Mouse (Mus musculus) intestine, embryonic 14.5 days (tissue): ENCODE results near the gene Srsf9. TPM values are rescaled to one million over a fixed set of nuclear protein-coding genes. Genes with fewer than 3 reads are reported as not detected.

ENCODE experiments used
- ATAC-seq: fragments of 200-750 bp; cut with Nextera tagmentation; replicated peaks from 2 replicates; pipeline ENCODE4 v1.8.0; 2017; ENCODE audit warnings: low read depth, moderate number of reproducible peaks, moderate TSS enrichment, moderate library complexity; ENCODE audit not compliant: low FRiP score, low TSS enrichment
- DNase-seq: peaks from one replicate; pipeline ENCODE4 v3.0.0-alpha.2; 2018; ENCODE audit warnings: low spot score
- H3K27ac ChIP-seq: fragments of 300-500 bp; sonication (generic); 2 replicates; pipeline ENCODE4 v1.5.1; 2014; ENCODE audit warnings: low read depth, mild to moderate bottlenecking, control low read depth
- H3K27me3 ChIP-seq: fragments of 300-500 bp; sonication (generic); replicated peaks from 2 replicates; pipeline ENCODE4 v1.6.1; 2014; ENCODE audit warnings: low read length, control low read depth; ENCODE audit not compliant: control insufficient read depth, insufficient read depth
- H3K36me3 ChIP-seq: fragments of 300-500 bp; sonication (generic); 2 replicates; pipeline ENCODE4 v1.6.1; 2014; ENCODE audit warnings: low read length, control low read depth; ENCODE audit not compliant: control insufficient read depth, insufficient read depth
- H3K4me1 ChIP-seq: fragments of 300-500 bp; sonication (generic); replicated peaks from 2 replicates; pipeline ENCODE4 v1.6.1; 2014; ENCODE audit warnings: low read length, control low read depth, mixed read lengths; ENCODE audit not compliant: control insufficient read depth, insufficient read depth
- H3K4me2 ChIP-seq: fragments of 300-500 bp; sonication (generic); 2 replicates; pipeline ENCODE4 v1.6.1; 2014; ENCODE audit warnings: low read length
- H3K4me3 ChIP-seq: fragments of 300-500 bp; sonication (generic); 2 replicates; pipeline ENCODE4 v1.5.1; 2014; ENCODE audit warnings: low read depth, low read length, control low read depth, mixed read lengths
- H3K9ac ChIP-seq: fragments of 300-500 bp; sonication (generic); 2 replicates; pipeline ENCODE4 v1.6.1; 2014; ENCODE audit warnings: mild to moderate bottlenecking, low read length
- H3K9me3 ChIP-seq: fragments of 300-500 bp; sonication (generic); 2 replicates; pipeline ENCODE4 v1.6.1; 2016; ENCODE audit warnings: low read length, control low read depth; ENCODE audit not compliant: control insufficient read depth
- WGBS: fragments of 180-500 bp; shearing (Covaris S2); extraction: QIAGEN DNeasy Blood & Tissue Kit; methylation state at CpG from one replicate; pipeline ENCODE4 v1.1.7; 2014; 5-methylcytosine and 5-hydroxymethylcytosine counted together
- polyA plus RNA-seq: library from polyadenylated mRNA; unstranded; fragments of >200 nt; fragmentation: Nextera tagmentation; extraction: Ambion mirVana; gene quantifications from 2 replicates; pipeline ENCODE4 v1.2.1, GENCODE M21; 2014

Srsf9 gene
- polyA plus RNA-seq, 1 experiment from 2014 or later: 231 TPM

GRCm38 (mm10) chr5:115317645-115318328, 9.2 kb upstream of the Srsf9 start:
- ATAC-seq: peak; percentile 59
- no peaks in the 10 kb centered on the region for H3K36me3 ChIP-seq
- peak; percentile 69 for DNase-seq
- peak overlapping the region; percentile 92 for H3K27ac ChIP-seq
- no peaks in the 10 kb centered on the region for H3K27me3 ChIP-seq
- H3K9ac ChIP-seq: 0 out of 2 replicates have a peak overlapping the region, but pooled peaks have one; percentile 2
- no peak overlapping the region for H3K4me3 ChIP-seq
- H3K4me1 ChIP-seq: peaks cover 33% of the 10 kb centered on the region
- WGBS: 6% methylated on average over 10 of the region's 10 CpGs
- peak overlapping the region; percentile 3 for H3K4me2 ChIP-seq
- H3K9me3 ChIP-seq: no peaks in the 10 kb centered on the region

DNA sequence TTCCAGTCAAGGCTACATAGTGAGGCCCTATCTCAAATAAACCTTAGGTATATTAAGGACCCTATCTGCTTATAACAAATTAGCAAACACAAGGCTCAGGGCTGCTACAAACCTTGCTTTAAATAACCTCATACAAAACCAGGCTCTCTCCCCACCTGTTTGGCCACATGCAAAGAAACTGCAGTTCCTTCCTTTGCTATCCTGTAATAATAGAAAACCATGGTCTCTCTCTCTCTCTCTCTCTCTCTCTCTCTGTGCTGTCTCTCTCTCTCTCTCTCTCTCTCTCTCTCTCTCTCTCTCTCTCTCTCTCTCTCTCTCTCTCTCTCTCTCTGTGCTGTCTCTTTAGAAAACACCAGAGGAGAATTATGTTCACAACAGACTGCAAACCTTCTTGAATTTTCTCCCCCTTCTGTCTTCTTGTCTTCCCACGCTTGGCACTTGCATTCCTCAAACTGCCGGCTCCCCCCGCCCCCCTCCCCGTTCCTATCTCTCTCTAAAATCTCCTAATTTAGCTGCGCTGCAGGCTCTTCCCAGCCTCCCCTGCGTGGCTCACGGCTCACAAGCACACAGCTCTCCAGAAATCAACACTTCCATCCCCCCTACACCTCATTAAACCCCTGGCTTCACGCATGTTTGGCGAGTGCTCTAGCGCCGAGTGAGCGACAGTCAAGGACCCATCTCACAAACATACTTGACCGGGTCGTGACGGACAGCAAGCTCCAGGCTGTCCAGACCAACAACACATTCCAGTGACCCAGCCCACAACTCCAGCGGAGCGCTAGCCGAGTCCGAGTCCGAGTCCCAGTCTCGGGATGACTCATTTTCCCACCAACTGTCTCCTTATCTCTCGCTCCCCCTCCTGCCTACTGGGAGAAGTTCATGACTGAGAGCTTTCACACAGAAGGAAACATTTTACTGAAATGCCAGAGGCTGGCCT, 7.7 kb upstream of the Srsf9 start:
- Histone ChIP-seq H3K4me2 (peak overlapping the region; percentile 63), H3K4me3 (peak overlapping the region; percentile 32), H3K36me3 (no peaks in the 10 kb centered on the region), H3K9ac (peak overlapping the region; percentile 46), H3K4me1 (peaks cover 31% of the 10 kb centered on the region), H3K27ac (peak overlapping the region; percentile 92), H3K9me3 (no peaks in the 10 kb centered on the region), H3K27me3 (no peaks in the 10 kb centered on the region)
- peak; percentile 77 for ATAC-seq
- peak; percentile 90 for DNase-seq
- under 1% methylated on average over 22 of the region's 22 CpGs for WGBS

DNA sequence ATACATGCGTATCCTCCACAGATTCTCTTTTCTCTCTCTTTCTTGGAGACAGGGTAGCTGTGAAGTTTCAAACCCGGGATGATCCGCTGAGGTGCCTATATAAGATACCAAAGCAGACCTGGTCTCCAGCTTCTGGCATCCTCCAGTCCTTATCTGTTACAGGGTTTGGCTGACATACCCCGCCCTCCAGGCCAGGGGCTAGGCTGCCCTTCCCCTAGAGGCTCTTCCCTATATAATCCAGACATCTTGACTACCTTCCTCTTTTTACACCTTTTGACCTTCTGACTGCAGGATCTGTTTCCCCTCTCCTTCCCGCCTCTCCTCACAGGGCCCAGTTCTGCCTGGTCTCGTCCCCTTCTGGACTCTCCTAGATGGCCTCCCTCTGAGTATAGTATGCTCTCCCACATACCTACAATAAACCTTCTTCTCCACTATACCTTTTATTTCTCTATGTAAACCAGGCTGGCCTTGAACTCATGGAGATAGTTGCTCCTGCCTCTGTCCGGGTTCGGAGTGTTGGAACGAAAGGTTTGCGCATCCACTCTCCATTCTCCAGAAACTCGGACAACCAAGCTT, 633 bp upstream of the Srsf9 start:
- Histone ChIP-seq H3K4me3 (peak overlapping the region; percentile 94), H3K36me3 (peaks cover 20% of the 10 kb centered on the region), H3K4me2 (peak overlapping the region; percentile 86), H3K27me3 (no peaks in the 10 kb centered on the region), H3K27ac (peak overlapping the region; percentile 89), H3K4me1 (peaks cover 27% of the 10 kb centered on the region), H3K9me3 (no peaks in the 10 kb centered on the region), H3K9ac (peak overlapping the region; percentile 94)
- DNase-seq: no peak
- peak; percentile 33 for ATAC-seq
- WGBS: 18% methylated on average over 11 of the region's 11 CpGs

- WGBS: under 1% methylated on average over 54 of the region's 55 CpGs
- Histone ChIP-seq H3K4me3 (peak overlapping the region; percentile 94), H3K36me3 (peaks cover 36% of the 10 kb centered on the region), H3K9me3 (no peaks in the 10 kb centered on the region), H3K4me1 (peaks cover 27% of the 10 kb centered on the region), H3K27me3 (no peaks in the 10 kb centered on the region), H3K27ac (peak overlapping the region; percentile 89), H3K4me2 (peak overlapping the region; percentile 86), H3K9ac (peak overlapping the region; percentile 94)
- ATAC-seq (peak; percentile 24), DNase-seq (peak; percentile 66)
Observed at GRCm38 (mm10) chr5:115327610-115328548, 902 bp downstream of the Srsf9 start.

GRCm38 (mm10) chr5:115330955-115331354, 4.0 kb downstream of the Srsf9 start:
- peaks cover 66% of the 10 kb centered on the region for H3K36me3 ChIP-seq
- H3K4me2 ChIP-seq: no peak overlapping the region
- ATAC-seq (no peak), DNase-seq (no peak)
- H3K9me3 ChIP-seq: no peaks in the 10 kb centered on the region
- WGBS: 86% methylated on average over 9 of the region's 9 CpGs
- no peak overlapping the region for H3K4me3 ChIP-seq
- H3K27me3 ChIP-seq: no peaks in the 10 kb centered on the region
- H3K27ac ChIP-seq: no peak overlapping the region
- H3K9ac ChIP-seq: no peak overlapping the region
- peaks cover 22% of the 10 kb centered on the region for H3K4me1 ChIP-seq

- Histone ChIP-seq H3K27ac (no peak overlapping the region), H3K36me3 (peaks cover 71% of the 10 kb centered on the region), H3K27me3 (no peaks in the 10 kb centered on the region), H3K4me3 (no peak overlapping the region), H3K4me2 (no peak overlapping the region), H3K4me1 (peaks cover 13% of the 10 kb centered on the region), H3K9ac (no peak overlapping the region), H3K9me3 (no peaks in the 10 kb centered on the region)
- 88% methylated on average over 3 of the region's 3 CpGs for WGBS
- DNase-seq (no peak), ATAC-seq (no peak)
Observed at GRCm38 (mm10) chr5:115333626-115334025, 6.6 kb downstream of the Srsf9 start.

GRCm38 (mm10) chr5:115340007-115340406, 13.0 kb downstream of the Srsf9 start:
- no peaks in the 10 kb centered on the region for H3K27me3 ChIP-seq
- peaks cover 45% of the 10 kb centered on the region for H3K36me3 ChIP-seq
- H3K4me1 ChIP-seq: peaks cover 18% of the 10 kb centered on the region
- peak overlapping the region; percentile 82 for H3K9ac ChIP-seq
- peak overlapping the region; percentile 56 for H3K4me2 ChIP-seq
- WGBS: 17% methylated on average over 7 of the region's 7 CpGs
- DNase-seq (no peak), ATAC-seq (no peak)
- H3K27ac ChIP-seq: no peak overlapping the region
- H3K4me3 ChIP-seq: peak overlapping the region; percentile 96
- H3K9me3 ChIP-seq: no peaks in the 10 kb centered on the region
